Mouse (Mus musculus): ENCODE results near the gene Rps27.

Rps27 gene

GRCm38 (mm10) chr3:90231507-90232333, 18.3 kb upstream of the Rps27 start, which contains the start of gene Jtb:
Gene Jtb (plus strand): TSS chr3:90231597.
- DNase-seq (ENCODE audit: low read depth, low spot score) = peak; percentile 97

DNA sequence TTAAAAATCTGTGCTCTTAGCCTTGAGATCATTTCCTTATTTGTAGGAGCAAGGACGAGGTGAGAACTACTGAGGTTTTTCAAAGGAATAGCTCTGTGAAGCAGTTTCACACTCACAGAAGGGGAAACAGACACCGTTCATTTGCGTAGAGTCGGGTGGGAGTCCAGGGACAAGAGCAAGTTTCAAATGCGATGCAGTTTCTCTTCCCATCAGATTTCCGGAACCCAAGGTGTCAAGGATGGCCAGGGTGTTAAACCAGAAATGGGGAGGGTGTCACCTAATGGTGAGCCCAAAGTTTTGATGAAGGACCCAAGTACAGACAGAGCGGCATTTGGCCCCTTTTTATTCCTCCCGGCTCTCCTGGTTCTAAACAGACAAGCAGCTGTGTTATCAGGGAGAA, 17.6 kb upstream of the Rps27 start:
- no peak for DNase-seq (ENCODE audit: low read depth, low spot score)

DNA sequence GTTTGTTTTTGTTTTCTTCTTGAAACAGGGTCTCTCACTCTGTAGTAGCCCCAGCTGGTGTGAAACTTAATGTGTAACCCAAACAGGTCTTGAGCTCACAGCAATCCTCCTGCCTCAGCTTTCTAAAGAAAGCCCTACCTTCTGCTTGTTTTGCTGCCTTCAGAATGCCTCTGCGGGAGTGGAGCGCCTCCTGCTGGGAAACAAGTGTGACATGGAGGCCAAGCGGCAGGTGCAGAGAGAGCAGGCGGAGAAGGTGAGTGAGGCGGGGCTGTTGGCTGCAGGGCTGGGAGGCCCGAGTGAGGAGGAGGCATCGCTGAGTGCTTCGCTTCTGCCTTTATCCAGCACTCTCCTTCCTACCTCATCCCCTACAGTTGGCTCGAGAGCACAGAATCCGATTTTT, 10.9 kb upstream of the Rps27 start:
- peak; percentile 90 for DNase-seq (ENCODE audit: low read depth, low spot score)

- no peak for DNase-seq (ENCODE audit: low read depth, low spot score)
These were observed 9.5 kb upstream of the Rps27 start for GRCm38 (mm10) chr3:90222941-90223340.

- DNase-seq (ENCODE audit: low read depth, low spot score) = no peak
These were observed 9.0 kb upstream of the Rps27 start for GRCm38 (mm10) chr3:90222455-90222854.

DNA sequence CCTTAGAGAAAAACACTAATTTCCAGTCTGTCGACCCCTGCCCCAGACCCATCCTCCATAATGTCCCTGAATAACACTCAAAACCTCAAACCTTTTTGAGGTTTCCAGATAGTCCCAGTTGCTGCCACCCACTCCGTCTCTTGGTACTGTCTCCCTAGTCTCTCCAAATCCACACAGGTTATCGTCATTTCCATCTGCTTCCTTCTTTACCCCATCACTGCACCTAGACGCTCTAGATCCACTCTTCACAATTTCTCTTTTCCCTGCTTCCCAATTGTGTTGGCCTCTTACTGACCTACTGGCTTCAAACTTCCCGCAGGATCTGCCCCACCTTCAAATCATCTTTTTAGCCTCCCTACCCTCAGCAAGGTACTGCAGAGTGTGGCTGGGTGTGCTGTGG, 7.7 kb upstream of the Rps27 start:
- DNase-seq (ENCODE audit: low read depth, low spot score) = no peak

GRCm38 (mm10) chr3:90220531-90220951, 7.1 kb upstream of the Rps27 start:
- DNase-seq (ENCODE audit: low read depth, low spot score) = peak; percentile 59

DNA sequence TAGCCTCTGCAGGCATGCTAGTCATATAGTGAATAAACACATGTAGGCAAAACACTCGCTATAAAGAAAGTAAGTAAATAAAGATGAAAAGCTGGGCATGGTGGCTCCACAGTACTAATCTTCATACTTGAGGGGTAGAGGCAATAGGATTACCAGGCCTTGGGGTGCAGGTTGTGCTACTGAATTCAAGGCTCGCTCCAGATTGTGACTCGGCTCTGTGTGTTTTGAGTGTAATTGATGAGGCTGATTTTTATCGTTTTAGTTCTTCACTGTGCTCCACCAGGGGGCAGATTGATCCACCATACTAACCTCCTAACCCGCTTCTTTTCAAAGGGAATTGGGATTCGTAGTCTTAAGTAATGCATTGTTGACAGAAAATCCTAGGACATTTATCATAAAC, 6.6 kb upstream of the Rps27 start:
- peak; percentile 67 for DNase-seq (ENCODE audit: low read depth, low spot score)

DNA sequence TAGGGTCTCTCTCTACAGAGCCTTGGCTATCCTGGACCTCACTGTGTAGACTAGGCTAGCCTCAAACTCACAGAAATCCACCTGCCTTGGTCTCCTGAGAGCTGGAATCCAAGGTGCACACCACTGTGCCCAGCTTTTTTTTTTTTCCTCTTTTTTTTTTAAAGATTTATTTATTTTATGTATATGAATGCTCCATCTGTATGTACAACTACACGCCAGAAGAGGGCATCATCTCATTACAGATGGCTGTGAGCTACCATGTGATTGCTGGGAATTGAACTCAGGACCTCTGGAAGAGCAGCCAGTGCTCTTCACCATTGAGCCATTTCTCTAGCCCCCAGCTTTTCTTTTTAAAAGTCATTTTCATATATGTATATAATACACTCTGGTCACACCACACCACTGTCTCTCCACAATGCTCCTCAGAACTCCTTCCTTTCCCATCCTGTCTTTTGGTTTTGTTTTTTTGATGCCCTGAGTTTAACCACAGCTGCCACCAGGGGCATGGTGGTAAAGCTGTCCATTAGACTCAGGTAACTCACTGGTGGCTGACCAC, 2.5 kb upstream of the Rps27 start:
- peak; percentile 37 for DNase-seq (ENCODE audit: low read depth, low spot score)

DNA sequence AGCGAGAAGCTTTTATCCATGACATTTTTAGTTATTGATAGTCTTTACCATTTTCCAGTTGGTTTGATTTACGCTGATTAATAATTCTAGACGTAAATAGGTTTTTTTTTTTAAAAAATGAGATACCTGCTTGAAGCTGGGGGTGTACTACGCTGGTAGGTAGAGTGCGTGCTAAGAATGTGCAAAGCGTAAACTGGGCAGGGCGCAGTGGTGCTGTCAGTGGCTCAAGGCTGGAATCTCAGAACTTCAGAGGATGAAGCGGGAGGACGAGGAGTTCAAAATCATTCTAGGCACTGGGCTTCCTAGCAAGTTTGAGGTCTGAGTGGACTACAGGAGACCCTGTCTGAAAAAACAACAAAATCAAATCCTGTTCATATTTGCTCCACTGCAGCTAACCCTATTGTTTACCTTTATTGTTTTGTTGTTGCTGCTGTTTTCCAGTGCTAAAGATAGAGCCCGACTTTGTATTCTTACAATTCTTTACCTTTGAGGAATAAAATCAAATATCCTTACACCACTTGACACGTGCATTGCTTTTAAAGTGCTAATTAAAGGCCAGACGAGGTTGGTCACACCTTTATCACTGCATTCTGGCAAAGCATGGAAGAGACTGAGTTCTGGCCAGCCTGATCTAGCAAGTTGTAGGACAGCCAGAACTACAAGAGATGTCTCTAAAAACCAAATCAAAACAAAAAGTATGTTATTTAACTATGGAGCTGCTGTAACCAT, 669 bp upstream of the Rps27 start:
- DNase-seq (ENCODE audit: low read depth, low spot score) = peak; percentile 28

DNA sequence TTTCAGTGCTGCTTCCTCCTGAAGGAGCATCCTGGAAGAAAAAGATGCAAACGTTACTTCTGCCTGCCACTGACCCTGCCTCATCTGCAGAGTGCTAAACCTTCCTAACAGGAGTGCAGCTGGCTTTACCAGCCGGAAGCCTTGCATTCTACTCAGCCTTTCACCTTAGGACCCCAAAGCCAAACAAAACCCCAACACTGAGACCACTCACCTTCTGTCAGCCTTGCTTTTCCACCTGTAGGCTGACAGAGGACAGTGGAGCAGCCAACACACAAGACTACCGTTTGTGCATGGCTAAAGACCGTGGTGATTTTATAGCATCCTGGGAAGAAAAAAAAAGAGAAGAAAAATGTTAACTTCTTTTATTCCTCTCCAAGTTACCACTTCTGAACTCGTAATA, 728 bp downstream of the Rps27 start:
- DNase-seq (ENCODE audit: low read depth, low spot score) = no peak

- DNase-seq (ENCODE audit: low read depth, low spot score) = peak; percentile 46
These were observed 1.7 kb downstream of the Rps27 start for GRCm38 (mm10) chr3:90211475-90212398.

DNA sequence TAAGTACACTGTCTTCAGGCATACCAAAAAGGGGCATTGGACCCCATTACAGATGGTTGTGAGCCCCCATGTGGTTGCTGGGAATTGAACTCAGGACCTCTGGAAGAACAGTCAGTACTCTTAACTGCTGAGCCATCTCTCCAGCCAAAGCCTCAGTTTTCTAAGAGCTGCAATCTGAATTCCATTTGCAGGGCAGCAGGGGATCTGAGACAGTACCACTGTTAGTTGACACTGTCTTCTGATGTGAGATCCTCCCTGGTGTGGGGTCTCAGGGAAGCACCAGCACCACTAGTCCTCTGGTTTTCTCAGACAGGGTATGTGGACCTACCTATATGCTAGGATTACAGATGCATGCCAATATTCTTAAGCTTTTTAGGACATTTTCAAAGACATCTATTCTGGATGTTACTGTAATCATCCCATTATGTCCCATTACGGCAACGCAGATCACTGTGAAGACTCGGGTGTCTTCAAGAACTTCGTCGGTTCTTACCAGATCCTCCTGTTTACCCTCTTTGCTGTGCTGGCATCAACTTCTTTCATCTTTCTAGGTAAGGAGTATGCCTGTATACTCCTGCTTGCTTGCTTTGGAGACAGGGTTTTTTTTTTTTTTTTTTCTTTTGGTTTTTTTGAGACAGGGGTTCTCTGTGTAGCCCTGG, 3.4 kb downstream of the Rps27 start:
- peak; percentile 52 for DNase-seq (ENCODE audit: low read depth, low spot score)

- peak; percentile 57 for DNase-seq (ENCODE audit: low read depth, low spot score)
These were observed 4.8 kb downstream of the Rps27 start for GRCm38 (mm10) chr3:90208662-90209061.

DNA sequence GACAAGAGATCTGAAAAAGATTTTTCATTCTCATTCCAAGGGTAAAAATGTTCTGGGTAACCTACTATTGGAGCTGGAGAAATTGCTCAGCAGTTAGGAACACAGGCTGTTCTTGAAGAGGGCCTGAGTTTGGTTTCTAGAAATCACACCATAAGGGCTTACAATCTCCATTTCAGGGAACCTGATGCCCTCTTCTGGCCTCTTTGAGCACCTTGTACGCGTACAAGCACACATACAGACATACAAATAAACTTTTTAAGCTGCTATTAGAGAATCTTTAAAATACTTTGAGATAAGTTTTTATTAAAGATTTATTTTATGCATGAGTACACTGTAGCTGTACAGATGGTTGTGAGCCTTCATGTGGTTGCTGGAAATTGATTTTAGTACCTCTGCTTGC, 8.9 kb downstream of the Rps27 start:
- no peak for DNase-seq (ENCODE audit: low read depth, low spot score)

GRCm38 (mm10) chr3:90203619-90204018, 9.8 kb downstream of the Rps27 start:
- DNase-seq (ENCODE audit: low read depth, low spot score) = no peak

DNA sequence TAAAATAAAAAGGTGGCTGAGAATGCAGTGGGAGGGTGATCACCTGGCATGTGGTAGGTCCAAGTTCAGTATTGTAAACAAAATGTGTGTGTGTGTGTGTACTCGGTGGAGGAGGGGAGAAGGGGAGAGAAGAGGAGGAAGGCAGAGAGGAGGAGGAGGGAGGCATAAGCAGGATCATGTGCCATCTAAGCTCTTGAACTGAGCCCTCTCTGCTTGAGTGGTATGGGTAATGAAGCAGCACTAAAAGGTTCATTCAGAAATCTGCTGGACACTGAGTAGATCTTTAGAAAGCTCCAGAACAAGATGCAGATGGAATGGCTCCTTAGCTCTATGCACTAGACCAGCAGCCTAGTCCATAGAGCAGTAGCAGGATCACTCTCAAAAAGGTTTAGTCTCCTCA, 10.6 kb downstream of the Rps27 start:
- DNase-seq (ENCODE audit: low read depth, low spot score) = no peak

DNA sequence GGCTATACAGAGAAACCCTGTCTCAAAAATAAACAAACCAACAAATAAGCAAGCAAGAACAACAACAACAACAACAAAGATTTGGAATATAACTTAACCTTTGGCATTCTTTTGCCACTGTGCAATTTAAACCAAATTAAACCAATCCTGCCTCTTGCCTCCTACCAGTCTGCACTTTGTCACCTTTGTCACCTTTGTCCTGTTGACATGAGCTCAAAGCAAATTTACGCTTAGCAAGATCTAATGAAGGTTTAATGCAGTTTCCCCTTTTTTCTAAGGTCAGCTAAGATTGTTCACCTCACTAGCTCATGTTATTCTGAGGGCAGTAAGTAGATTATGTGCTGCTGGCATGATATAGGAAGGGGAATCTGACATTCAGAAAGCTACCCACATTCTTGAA, 15.9 kb downstream of the Rps27 start:
- no peak for DNase-seq (ENCODE audit: low read depth, low spot score)

GRCm38 (mm10) chr3:90195644-90196043, 17.8 kb downstream of the Rps27 start:
- DNase-seq (ENCODE audit: low read depth, low spot score) = no peak

DNA sequence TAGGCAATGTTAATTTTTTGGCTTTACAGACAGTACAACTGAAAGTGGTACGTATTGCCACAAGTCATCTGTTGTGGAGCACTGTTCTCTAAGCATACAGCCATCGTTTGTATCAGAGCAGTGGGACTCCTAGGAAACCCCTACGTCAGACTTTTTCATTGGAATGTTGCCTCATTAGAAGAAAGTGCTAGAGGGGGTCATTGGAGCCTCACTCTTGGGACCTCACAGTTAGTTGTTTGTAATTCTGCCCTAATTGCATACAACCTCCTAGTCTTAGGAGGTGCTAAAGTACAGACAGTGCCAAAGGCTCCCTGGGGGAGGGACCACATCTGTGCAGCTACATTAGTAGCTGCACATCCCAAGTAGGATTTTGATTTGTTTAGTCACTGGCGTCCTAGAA, 18.7 kb downstream of the Rps27 start:
- no peak for DNase-seq (ENCODE audit: low read depth, low spot score)
